Mouse (Mus musculus): ENCODE results near the gene 1700001K19Rik. TPM values are rescaled to one million over a fixed set of nuclear protein-coding genes. Genes with fewer than 3 reads are reported as not detected.
"Not testable (repeated sequence)": the region's sequence is repeated elsewhere in the genome, so short reads cannot be mapped to it uniquely, and the experiment has no call there.

The 1700001K19Rik gene
- polyA plus RNA-seq, 1 experiment from 2014 or later, result not detected

DNA sequence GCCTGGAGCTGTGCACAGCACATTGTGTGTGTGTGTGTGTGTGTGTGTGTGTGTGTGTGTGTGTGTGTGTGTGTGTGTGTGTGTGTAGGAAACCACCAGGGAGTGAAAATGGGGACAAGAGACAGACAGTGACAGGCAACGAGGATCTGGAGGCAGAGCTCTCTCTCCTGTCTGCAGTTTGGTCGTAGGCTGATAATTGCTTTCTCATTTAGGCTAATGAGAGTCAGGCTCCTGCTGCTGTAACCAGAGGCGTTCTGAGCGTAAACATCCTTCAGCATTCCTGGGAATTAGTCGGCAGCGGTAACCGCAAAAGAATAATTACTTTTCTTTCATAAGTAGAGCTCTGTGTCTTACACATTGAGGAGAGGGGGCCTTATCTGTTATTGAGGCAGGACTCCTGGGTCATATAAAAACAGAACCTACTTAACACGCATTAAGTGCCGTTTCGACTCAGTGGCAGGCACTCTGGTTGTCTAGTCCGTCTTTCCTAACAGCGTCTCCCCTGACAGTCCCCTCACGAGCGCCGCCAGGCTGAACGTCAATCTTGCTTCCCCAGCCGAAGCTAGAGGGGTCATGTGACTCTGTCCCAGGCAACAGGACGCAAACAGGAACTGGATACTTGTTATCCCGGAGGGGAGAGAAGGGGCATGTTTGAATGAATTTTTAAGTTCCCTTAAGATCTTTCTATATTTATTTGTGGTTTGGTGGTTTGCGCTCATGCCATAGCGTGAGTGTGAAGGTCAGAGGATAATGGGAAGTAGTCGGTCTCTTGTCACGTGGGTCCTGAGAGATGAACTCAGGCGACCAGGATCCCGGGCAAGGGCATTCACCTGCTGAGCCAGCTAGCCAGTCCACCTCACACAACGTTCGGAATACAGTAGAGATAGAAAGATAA is 24.2 kb upstream of the 1700001K19Rik start:
- no peaks in the 10 kb centered on the region for H3K9me3 ChIP-seq (ENCODE audit: control insufficient read depth, low read depth, low read length)
- H3K4me1 ChIP-seq (ENCODE audit: control insufficient read depth, insufficient read depth, low read length), result no peaks in the 10 kb centered on the region
- peak overlapping the region; percentile 59 for H3K4me2 ChIP-seq (replicated peaks; ENCODE audit: low read depth, low read length)
- H3K27ac ChIP-seq (ENCODE audit: low read length), result no peak overlapping the region
- ATAC-seq (ENCODE audit: insufficient number of reproducible peaks, insufficient read depth, low FRiP score, low read depth), result peak; percentile 64; the same call in 1 of the 2 replicates
- no peaks in the 10 kb centered on the region for H3K36me3 ChIP-seq (ENCODE audit: control insufficient read depth, insufficient read depth, low read length)
- H3K27me3 ChIP-seq (ENCODE audit: control insufficient read depth, insufficient read depth, low read length), result no peaks in the 10 kb centered on the region
- peak overlapping the region; percentile 20 for H3K4me3 ChIP-seq (ENCODE audit: low read depth, low read length)
- no peak overlapping the region; the same call in 1 of the 2 replicates for H3K9ac ChIP-seq (replicated peaks; ENCODE audit: low read depth, low read length)
- 1% methylated on average over 27 of the region's 27 CpGs for WGBS

DNA sequence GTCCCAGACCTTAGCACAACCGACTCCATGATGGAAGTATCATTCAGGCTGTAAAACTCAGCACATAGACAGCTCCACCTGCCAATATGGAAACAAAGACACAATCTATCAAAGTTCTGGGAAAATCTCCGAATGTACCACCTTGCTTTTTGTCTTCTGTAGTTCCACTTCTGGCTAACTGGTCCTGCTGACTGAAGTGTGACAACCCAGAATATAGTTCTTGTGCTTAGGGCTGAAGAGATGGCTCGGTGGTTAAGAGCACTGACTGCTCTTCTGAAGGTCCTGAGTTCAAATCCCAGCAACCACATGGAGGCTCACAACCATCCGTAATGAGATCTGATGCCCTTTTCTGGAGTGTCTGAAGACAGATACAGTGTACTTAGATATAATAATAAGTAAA is 23.0 kb upstream of the 1700001K19Rik start:
- 76% methylated on average over 4 of the region's 4 CpGs for WGBS
- not testable (repeated sequence) for H3K36me3 ChIP-seq (ENCODE audit: control insufficient read depth, insufficient read depth, low read length); H3K4me3 ChIP-seq (ENCODE audit: low read depth, low read length); H3K4me1 ChIP-seq (ENCODE audit: control insufficient read depth, insufficient read depth, low read length); ATAC-seq (ENCODE audit: insufficient number of reproducible peaks, insufficient read depth, low FRiP score, low read depth); H3K9me3 ChIP-seq (ENCODE audit: control insufficient read depth, low read depth, low read length); H3K27ac ChIP-seq (ENCODE audit: low read length); H3K27me3 ChIP-seq (ENCODE audit: control insufficient read depth, insufficient read depth, low read length); H3K4me2 ChIP-seq (replicated peaks; ENCODE audit: low read depth, low read length); H3K9ac ChIP-seq (replicated peaks; ENCODE audit: low read depth, low read length)

DNA sequence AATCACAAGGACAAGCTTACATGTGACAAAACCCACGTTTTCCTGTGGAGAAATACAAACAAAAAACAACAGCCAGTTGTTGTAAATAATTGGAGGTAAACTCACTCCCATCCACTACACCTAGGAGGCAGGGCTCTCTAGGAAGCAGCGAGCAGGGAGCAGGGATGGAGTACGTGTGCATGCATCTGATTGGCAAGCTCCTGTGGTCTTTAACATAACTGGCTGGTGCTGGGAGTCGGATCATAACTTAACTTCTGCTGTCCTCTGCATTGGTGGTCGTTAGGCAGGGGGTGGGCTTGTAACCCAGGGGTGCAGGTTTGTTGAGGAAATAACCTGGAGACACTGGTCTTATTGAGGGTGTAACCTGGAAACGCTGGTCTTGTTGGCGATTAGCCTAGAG is 21.3 kb upstream of the 1700001K19Rik start:
- Histone ChIP-seq H3K27ac (ENCODE audit: low read length) (no peak overlapping the region), H3K36me3 (ENCODE audit: control insufficient read depth, insufficient read depth, low read length) (no peaks in the 10 kb centered on the region), H3K4me1 (ENCODE audit: control insufficient read depth, insufficient read depth, low read length) (0 out of 2 replicates have a peak, but pooled peaks cover 3% of the 10 kb centered on the region), H3K9me3 (ENCODE audit: control insufficient read depth, low read depth, low read length) (no peaks in the 10 kb centered on the region), H3K4me3 (ENCODE audit: low read depth, low read length) (no peak overlapping the region), H3K9ac (replicated peaks; ENCODE audit: low read depth, low read length) (no peak overlapping the region), H3K4me2 (replicated peaks; ENCODE audit: low read depth, low read length) (no peak overlapping the region), H3K27me3 (ENCODE audit: control insufficient read depth, insufficient read depth, low read length) (no peaks in the 10 kb centered on the region)
- ATAC-seq (ENCODE audit: insufficient number of reproducible peaks, insufficient read depth, low FRiP score, low read depth), result no peak
- 67% methylated on average over 7 of the region's 7 CpGs for WGBS

DNA sequence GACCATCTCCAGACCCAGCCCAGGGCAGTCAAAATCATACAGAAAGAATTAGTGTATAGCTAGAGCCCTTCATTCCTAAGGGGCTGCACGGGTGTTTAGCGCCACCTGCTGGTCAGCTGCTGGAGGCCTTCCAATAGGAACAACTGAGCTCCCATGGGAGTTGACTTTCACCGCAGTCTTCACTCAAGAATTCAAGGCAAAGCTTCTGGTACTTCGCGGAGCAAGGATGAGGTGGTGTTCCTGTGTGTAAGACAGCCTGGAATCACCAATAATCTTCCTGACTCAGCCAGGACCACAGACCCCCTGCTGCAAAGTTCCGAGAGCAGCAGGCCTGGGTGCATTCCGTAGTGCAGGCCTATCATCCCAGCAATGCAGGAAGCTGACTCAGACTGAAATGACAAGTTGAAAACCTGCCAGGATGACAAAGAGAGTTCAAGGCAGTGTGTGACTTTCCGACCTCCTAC is 20.6 kb upstream of the 1700001K19Rik start:
- Histone ChIP-seq H3K9ac (replicated peaks; ENCODE audit: low read depth, low read length) (no peak overlapping the region), H3K36me3 (ENCODE audit: control insufficient read depth, insufficient read depth, low read length) (no peaks in the 10 kb centered on the region), H3K4me3 (ENCODE audit: low read depth, low read length) (no peak overlapping the region), H3K27me3 (ENCODE audit: control insufficient read depth, insufficient read depth, low read length) (no peaks in the 10 kb centered on the region), H3K4me2 (replicated peaks; ENCODE audit: low read depth, low read length) (no peak overlapping the region), H3K9me3 (ENCODE audit: control insufficient read depth, low read depth, low read length) (no peaks in the 10 kb centered on the region), H3K27ac (ENCODE audit: low read length) (no peak overlapping the region), H3K4me1 (ENCODE audit: control insufficient read depth, insufficient read depth, low read length) (0 out of 2 replicates have a peak, but pooled peaks cover 3% of the 10 kb centered on the region)
- WGBS, result 25% methylated on average over 8 of the region's 8 CpGs
- peak; percentile 50; the same call in 1 of the 2 replicates for ATAC-seq (ENCODE audit: insufficient number of reproducible peaks, insufficient read depth, low FRiP score, low read depth)

DNA sequence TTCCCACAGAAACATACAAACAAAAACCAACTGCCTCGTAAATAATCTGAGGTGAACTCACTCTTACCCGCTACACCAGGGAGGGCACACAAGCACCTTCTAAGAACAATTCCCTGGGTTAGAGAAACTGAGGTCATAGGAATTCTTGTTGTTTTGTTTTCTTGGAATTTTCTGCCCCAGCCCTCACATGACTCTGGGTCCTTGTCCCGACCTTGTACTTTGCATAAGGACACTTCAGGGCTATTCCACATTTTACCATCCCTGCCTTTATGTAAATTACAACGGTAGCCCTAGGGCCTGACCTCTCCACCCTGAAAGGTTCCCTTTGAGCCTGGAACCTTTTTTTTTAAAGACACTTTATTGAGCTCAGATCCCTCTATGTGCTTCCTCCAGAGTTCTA is 20.1 kb upstream of the 1700001K19Rik start, which contains the start of gene Hsp90aa1:
Gene Hsp90aa1, minus strand, starts transcription at position 173 of the 400 bp plus-strand sequence.
- H3K9me3 ChIP-seq (ENCODE audit: control insufficient read depth, low read depth, low read length), result no peaks in the 10 kb centered on the region
- 58% methylated on average over 4 of the region's 4 CpGs for WGBS
- no peak for ATAC-seq (ENCODE audit: insufficient number of reproducible peaks, insufficient read depth, low FRiP score, low read depth)
- no peaks in the 10 kb centered on the region for H3K36me3 ChIP-seq (ENCODE audit: control insufficient read depth, insufficient read depth, low read length)
- no peak within 1 kb of the TSS for H3K4me3 ChIP-seq (ENCODE audit: low read depth, low read length)
- 0 out of 2 replicates have a peak, but pooled peaks cover 3% of the 10 kb centered on the region for H3K4me1 ChIP-seq (ENCODE audit: control insufficient read depth, insufficient read depth, low read length)
- no peak within 1 kb of the TSS for H3K27ac ChIP-seq (ENCODE audit: low read length)
- H3K27me3 ChIP-seq (ENCODE audit: control insufficient read depth, insufficient read depth, low read length), result no peaks in the 10 kb centered on the region
- H3K9ac ChIP-seq (replicated peaks; ENCODE audit: low read depth, low read length), result no peak within 1 kb of the TSS
- no peak within 1 kb of the TSS for H3K4me2 ChIP-seq (replicated peaks; ENCODE audit: low read depth, low read length)

DNA sequence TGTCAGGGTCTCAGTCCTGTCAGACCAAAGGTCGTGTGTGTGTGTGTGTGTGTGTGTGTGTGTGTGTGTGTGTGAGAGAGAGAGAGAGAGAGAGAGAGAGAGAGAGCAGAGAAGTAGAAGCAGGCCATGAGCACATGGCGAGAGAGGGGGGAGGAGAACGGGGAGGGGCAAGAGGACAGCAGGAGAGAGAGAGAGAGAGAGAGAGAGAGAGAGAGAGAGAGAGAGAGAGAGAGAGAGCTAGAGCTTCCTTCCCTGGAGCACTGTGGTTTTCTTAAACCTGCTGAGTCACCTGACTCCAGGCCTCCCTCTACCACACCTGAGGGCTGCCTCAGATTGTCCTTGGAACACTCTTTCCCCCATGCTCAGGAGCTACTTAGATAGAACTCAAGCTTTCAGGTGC is 18.9 kb upstream of the 1700001K19Rik start:
- not testable (repeated sequence) for H3K4me1 ChIP-seq (ENCODE audit: control insufficient read depth, insufficient read depth, low read length); H3K9ac ChIP-seq (replicated peaks; ENCODE audit: low read depth, low read length); H3K4me2 ChIP-seq (replicated peaks; ENCODE audit: low read depth, low read length); H3K4me3 ChIP-seq (ENCODE audit: low read depth, low read length); H3K27me3 ChIP-seq (ENCODE audit: control insufficient read depth, insufficient read depth, low read length); H3K9me3 ChIP-seq (ENCODE audit: control insufficient read depth, low read depth, low read length); H3K36me3 ChIP-seq (ENCODE audit: control insufficient read depth, insufficient read depth, low read length); H3K27ac ChIP-seq (ENCODE audit: low read length); ATAC-seq (ENCODE audit: insufficient number of reproducible peaks, insufficient read depth, low FRiP score, low read depth)
- WGBS, result 16% methylated on average over 3 of the region's 3 CpGs

DNA sequence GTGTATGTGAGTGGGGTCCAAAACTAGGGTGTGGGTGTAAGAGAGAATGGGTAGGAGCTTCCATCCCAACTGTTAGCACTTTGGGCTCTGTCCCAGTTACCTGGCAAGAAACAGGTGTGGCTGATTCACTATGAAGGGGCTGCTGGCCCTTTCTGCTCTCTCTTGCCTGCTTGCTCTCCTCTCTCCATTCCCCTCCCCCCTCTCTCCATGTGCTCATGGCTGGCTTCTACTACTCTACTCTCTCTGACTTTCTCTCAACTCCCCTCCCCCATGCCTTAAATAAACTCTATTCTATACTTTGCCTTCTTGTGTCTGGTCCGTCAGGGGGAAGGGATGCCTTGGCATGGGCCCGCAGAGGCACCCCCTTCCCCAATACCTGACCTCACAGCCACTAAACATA is 18.3 kb upstream of the 1700001K19Rik start:
- 45% methylated on average over 2 of the region's 2 CpGs for WGBS
- Histone ChIP-seq H3K4me2 (replicated peaks; ENCODE audit: low read depth, low read length) (no peak overlapping the region), H3K27me3 (ENCODE audit: control insufficient read depth, insufficient read depth, low read length) (no peaks in the 10 kb centered on the region), H3K4me3 (ENCODE audit: low read depth, low read length) (no peak overlapping the region), H3K4me1 (ENCODE audit: control insufficient read depth, insufficient read depth, low read length) (0 out of 2 replicates have a peak, but pooled peaks cover 5% of the 10 kb centered on the region), H3K9me3 (ENCODE audit: control insufficient read depth, low read depth, low read length) (no peaks in the 10 kb centered on the region), H3K9ac (replicated peaks; ENCODE audit: low read depth, low read length) (no peak overlapping the region), H3K27ac (ENCODE audit: low read length) (no peak overlapping the region), H3K36me3 (ENCODE audit: control insufficient read depth, insufficient read depth, low read length) (no peaks in the 10 kb centered on the region)
- ATAC-seq (ENCODE audit: insufficient number of reproducible peaks, insufficient read depth, low FRiP score, low read depth), result no peak

DNA sequence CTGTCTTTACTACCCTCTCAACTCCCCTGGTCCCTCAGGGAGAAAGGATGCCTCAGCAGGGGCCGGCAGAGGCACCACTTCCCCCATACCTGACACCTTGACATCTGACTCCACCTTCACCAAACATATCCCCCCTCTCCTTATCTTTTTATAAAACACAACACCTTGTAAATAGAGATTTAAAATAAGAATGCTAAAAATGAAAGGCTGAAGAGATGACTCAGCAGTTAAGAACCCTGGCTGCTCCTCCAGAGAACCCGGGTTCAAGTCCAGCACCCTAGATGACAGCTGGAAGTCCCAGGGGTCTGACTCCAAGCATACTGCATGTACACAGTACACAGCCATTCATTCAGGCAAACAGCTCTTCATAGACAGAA is 16.7 kb upstream of the 1700001K19Rik start:
- Histone ChIP-seq H3K4me3 (ENCODE audit: low read depth, low read length) (no peak overlapping the region), H3K27ac (ENCODE audit: low read length) (no peak overlapping the region), H3K9me3 (ENCODE audit: control insufficient read depth, low read depth, low read length) (no peaks in the 10 kb centered on the region), H3K4me1 (ENCODE audit: control insufficient read depth, insufficient read depth, low read length) (peaks cover 12% of the 10 kb centered on the region), H3K4me2 (replicated peaks; ENCODE audit: low read depth, low read length) (no peak overlapping the region), H3K9ac (replicated peaks; ENCODE audit: low read depth, low read length) (no peak overlapping the region), H3K36me3 (ENCODE audit: control insufficient read depth, insufficient read depth, low read length) (peaks cover 7% of the 10 kb centered on the region), H3K27me3 (ENCODE audit: control insufficient read depth, insufficient read depth, low read length) (no peaks in the 10 kb centered on the region)
- whole genome bisulfite sequencing, result 35% methylated on average over 2 of the region's 2 CpGs
- ATAC-seq (ENCODE audit: insufficient number of reproducible peaks, insufficient read depth, low FRiP score, low read depth), result no peak

All from stomach, embryonic 14.5 days (tissue).